Mouse (Mus musculus) brown adipose tissue, adult 24 weeks (tissue): ENCODE data around the gene Hist1h1c. TPM values are rescaled to one million over a fixed set of nuclear protein-coding genes. Genes with fewer than 3 reads are reported as not detected.
"Not testable (repeated sequence)": the region's sequence is repeated elsewhere in the genome, so short reads cannot be mapped to it uniquely, and the experiment has no call there.

Experiments used
- H3K27ac ChIP-seq: fragments of 200-500 bp; replicated peaks from 2 replicates; pipeline ENCODE4 v1.5.1; 2012; ENCODE audit warnings: low read depth, mild to moderate bottlenecking, low read length
- H3K4me1 ChIP-seq: fragments of 200-500 bp; 2 replicates; pipeline ENCODE4 v1.6.1; 2012; ENCODE audit warnings: low read length, mixed read lengths; ENCODE audit not compliant: control insufficient read depth, insufficient read depth, insufficient read length
- H3K4me3 ChIP-seq: fragments of 200-500 bp; 2 replicates; pipeline ENCODE4 v1.5.1; 2012; ENCODE audit warnings: low read depth, mild to moderate bottlenecking, low read length, moderate library complexity; ENCODE audit not compliant: insufficient read depth
- polyA plus RNA-seq: library from polyadenylated mRNA; stranded (reverse); fragments of >200 nt; gene quantifications from 2 replicates; pipeline ENCODE4 v1.2.4, GENCODE M21; 2012; ENCODE audit not compliant: missing spikeins, insufficient read depth, insufficient read length

Hist1h1c gene
- polyA plus RNA-seq, result 112 and 175 TPM in 2 replicates

GRCm38 (mm10) chr13:23738677-23739068, at the start of gene Hist1h1c:
Gene Hist1h1c (plus strand): TSS chr13:23738808.
- peak within 1 kb of the TSS; percentile 81 for H3K4me3 ChIP-seq
- H3K4me1 ChIP-seq, result no peaks in the 10 kb centered on the region
- peak within 1 kb of the TSS; percentile 92 for H3K27ac ChIP-seq

GRCm38 (mm10) chr13:23688956-23689355, 49.7 kb upstream of the Hist1h1c start:
- H3K4me1 ChIP-seq, result peaks cover 2% of the 10 kb centered on the region
- no peak overlapping the region for H3K4me3 ChIP-seq
- no peak overlapping the region for H3K27ac ChIP-seq

- H3K4me1 ChIP-seq, result peaks cover 2% of the 10 kb centered on the region
- H3K27ac ChIP-seq, result no peak overlapping the region
- no peak overlapping the region for H3K4me3 ChIP-seq
These were observed 49.1 kb upstream of the Hist1h1c start for GRCm38 (mm10) chr13:23689459-23689858.

- Histone ChIP-seq H3K4me1 (no peaks in the 10 kb centered on the region; the same call in 1 of the 2 replicates), H3K4me3 (no peak overlapping the region), H3K27ac (no peak overlapping the region)
These were observed 44.7 kb upstream of the Hist1h1c start for GRCm38 (mm10) chr13:23693856-23694440.

- no peak overlapping the region for H3K4me3 ChIP-seq
- H3K4me1 ChIP-seq, result no peaks in the 10 kb centered on the region; the same call in 1 of the 2 replicates
- no peak overlapping the region for H3K27ac ChIP-seq
These were observed 43.7 kb upstream of the Hist1h1c start for GRCm38 (mm10) chr13:23694956-23695355.

- peak within 1 kb of the TSS; percentile 1; the same call in 1 of the 2 replicates for H3K4me3 ChIP-seq
- H3K27ac ChIP-seq, result no peak within 1 kb of the TSS; the same call in 1 of the 2 replicates
- H3K4me1 ChIP-seq, result no peaks in the 10 kb centered on the region; the same call in 1 of the 2 replicates
These were observed 43.1 kb upstream of the Hist1h1c start, which contains the start of gene Hist1h1t for GRCm38 (mm10) chr13:23695514-23695913. Gene Hist1h1t (plus strand): TSS chr13:23695814.

GRCm38 (mm10) chr13:23696061-23696474, 42.5 kb upstream of the Hist1h1c start:
- H3K27ac ChIP-seq, result no peak overlapping the region; the same call in 1 of the 2 replicates
- peak overlapping the region; percentile 1; the same call in 1 of the 2 replicates for H3K4me3 ChIP-seq
- no peaks in the 10 kb centered on the region for H3K4me1 ChIP-seq

- Histone ChIP-seq H3K4me1 (no peaks in the 10 kb centered on the region), H3K27ac (peak overlapping the region; percentile 16; the same call in 1 of the 2 replicates), H3K4me3 (peak overlapping the region; percentile 50)
These were observed 40.9 kb upstream of the Hist1h1c start for GRCm38 (mm10) chr13:23697491-23698299.

GRCm38 (mm10) chr13:23698300-23698693, 40.3 kb upstream of the Hist1h1c start, which contains the start of gene Hist1h4c:
Gene Hist1h4c (minus strand): TSS chr13:23698454.
- H3K27ac ChIP-seq, result peak within 1 kb of the TSS; percentile 16; the same call in 1 of the 2 replicates
- peak within 1 kb of the TSS; percentile 50 for H3K4me3 ChIP-seq
- H3K4me1 ChIP-seq, result no peaks in the 10 kb centered on the region

GRCm38 (mm10) chr13:23698996-23699395, 39.6 kb upstream of the Hist1h1c start:
- Histone ChIP-seq H3K4me3 (no peak overlapping the region), H3K4me1 (no peaks in the 10 kb centered on the region), H3K27ac (no peak overlapping the region)

- H3K4me3 ChIP-seq, result no peak overlapping the region
- no peaks in the 10 kb centered on the region for H3K4me1 ChIP-seq
- no peak overlapping the region for H3K27ac ChIP-seq
These were observed 38.8 kb upstream of the Hist1h1c start for GRCm38 (mm10) chr13:23699767-23700166.

- Histone ChIP-seq H3K27ac (no peak overlapping the region), H3K4me3 (no peak overlapping the region), H3K4me1 (0 out of 2 replicates have a peak, but pooled peaks cover 2% of the 10 kb centered on the region)
These were observed 37.7 kb upstream of the Hist1h1c start for GRCm38 (mm10) chr13:23700786-23701520.

- H3K27ac ChIP-seq, result 0 out of 2 replicates have a peak overlapping the region, but pooled peaks have one; percentile 25
- no peak overlapping the region for H3K4me3 ChIP-seq
- H3K4me1 ChIP-seq, result 0 out of 2 replicates have a peak, but pooled peaks cover 2% of the 10 kb centered on the region
These were observed 36.4 kb upstream of the Hist1h1c start for GRCm38 (mm10) chr13:23702220-23702619.

- H3K27ac ChIP-seq, result 0 out of 2 replicates have a peak overlapping the region, but pooled peaks have one; percentile 25
- H3K4me1 ChIP-seq, H3K4me3 ChIP-seq: not testable (repeated sequence)
These were observed 35.8 kb upstream of the Hist1h1c start for GRCm38 (mm10) chr13:23702801-23703200.
